Comparison of ENCODE assay signal across 8 mouse cellular contexts in genomic region chr16:49951925-49952523, GRCm38 (mm10).
A peak's percentile ranks its signal among the peaks of the same experiment; 100 is the strongest.
DNase-seq lines count a peak whose midpoint lies in the region; ATAC-seq and TF ChIP-seq lines count a peak whose summit lies in the region.
"Had no signal": no experiment of that assay in that cellular context is flagged by ENCODE, and none has a peak within 500 bp of the region (broad histone marks: within the 10 kb centered on the region; RNA-seq: fewer than 3 reads in every experiment).

No protein-coding gene starts in this region.

- H3K27me3 ChIP-seq in neural tube, embryonic 11.5 days (ENCODE audit: control insufficient read depth, insufficient read depth, low read length) = no peaks in the 10 kb centered on the region
- no peaks in the 10 kb centered on the region for H3K27me3 ChIP-seq in hindbrain, embryonic 12.5 days
- no peaks in the 10 kb centered on the region for H3K27me3 ChIP-seq in liver, embryonic 16.5 days (ENCODE audit: control insufficient read depth, insufficient read depth, low read depth, low read length)
- H3K27me3 ChIP-seq in stomach, embryonic 16.5 days (ENCODE audit: control insufficient read depth, insufficient read depth, low read length) = no peaks in the 10 kb centered on the region
- no peaks in the 10 kb centered on the region for H3K27me3 ChIP-seq in cerebellum, adult 2 months (ENCODE audit: control insufficient read depth, insufficient read depth, low read length)

- H3K4me1 ChIP-seq in neural tube, embryonic 11.5 days (ENCODE audit: control insufficient read depth, insufficient read depth, low read length) = no peaks in the 10 kb centered on the region
- H3K4me1 ChIP-seq in hindbrain, embryonic 12.5 days = peaks cover 4% of the 10 kb centered on the region; the same call in 1 of the 2 replicates
- H3K4me1 ChIP-seq in liver, embryonic 16.5 days (ENCODE audit: control insufficient read depth, low read depth, low read length) = peaks cover 3% of the 10 kb centered on the region; the same call in 1 of the 2 replicates
- H3K4me1 ChIP-seq in stomach, embryonic 16.5 days (ENCODE audit: control insufficient read depth, insufficient read depth, low read length) = no peaks in the 10 kb centered on the region
- no peaks in the 10 kb centered on the region; the same call in 1 of the 2 replicates for H3K4me1 ChIP-seq in cerebellum, adult 2 months (ENCODE audit: control insufficient read depth, insufficient read depth, low read length)

- WGBS in neural tube, embryonic 11.5 days = 60% methylated on average over 8 of the region's 8 CpGs
- 43% methylated on average over 8 of the region's 8 CpGs for WGBS in hindbrain, embryonic 12.5 days
- WGBS in liver, embryonic 16.5 days (ENCODE audit: insufficient replicate concordance) = 38% methylated on average over 8 of the region's 8 CpGs
- WGBS in stomach, embryonic 16.5 days = 58% methylated on average over 8 of the region's 8 CpGs
- WGBS in cerebellum, adult 2 months = 79% methylated on average over 8 of the region's 8 CpGs

- no peak for TF ChIP-seq CTCF in cerebellum, adult 2 months (IDR thresholded peaks at IDR 0.05; ENCODE audit: borderline replicate concordance, insufficient read depth, low read depth, low read length)

- H3K9me3 ChIP-seq in neural tube, embryonic 11.5 days (ENCODE audit: control insufficient read depth, low read length) = no peaks in the 10 kb centered on the region
- 0 out of 2 replicates have a peak, but pooled peaks cover 3% of the 10 kb centered on the region for H3K9me3 ChIP-seq in hindbrain, embryonic 12.5 days (replicated peaks)
- no peaks in the 10 kb centered on the region for H3K9me3 ChIP-seq in liver, embryonic 16.5 days (replicated peaks; ENCODE audit: control insufficient read depth, low read length)
- no peaks in the 10 kb centered on the region for H3K9me3 ChIP-seq in stomach, embryonic 16.5 days (replicated peaks; ENCODE audit: control insufficient read depth, low read length)

- H3K9ac ChIP-seq in neural tube, embryonic 11.5 days (ENCODE audit: low read length) = no peak overlapping the region
- no peak overlapping the region for H3K9ac ChIP-seq in hindbrain, embryonic 12.5 days
- no peak overlapping the region for H3K9ac ChIP-seq in liver, embryonic 16.5 days (ENCODE audit: low read depth, low read length)
- no peak overlapping the region for H3K9ac ChIP-seq in stomach, embryonic 16.5 days (ENCODE audit: low read length)

- no peak overlapping the region for H3K4me3 ChIP-seq in neural tube, embryonic 11.5 days (ENCODE audit: low read depth, low read length)
- H3K4me3 ChIP-seq in hindbrain, embryonic 12.5 days = no peak overlapping the region
- H3K4me3 ChIP-seq in liver, embryonic 16.5 days (ENCODE audit: low read depth, low read length) = no peak overlapping the region
- no peak overlapping the region for H3K4me3 ChIP-seq in stomach, embryonic 16.5 days (replicated peaks; ENCODE audit: low read length)
- no peak overlapping the region for H3K4me3 ChIP-seq in cerebellum, adult 2 months (replicated peaks; ENCODE audit: insufficient read depth, low read depth, low read length)
- H3K4me3 ChIP-seq: layer of hippocampus, adult 2 months had no signal

- DNase-seq in neural tube, embryonic 11.5 days (ENCODE audit: low spot score) = peak; percentile 14
- DNase-seq in neural tube, embryonic 10.5 days (ENCODE audit: extremely low spot score, low spot score) = no peak
- DNase-seq in cerebellum, adult 11 months = no peak
- DNase-seq in cerebellum, adult 2 months = no peak

- no peak overlapping the region for H3K4me2 ChIP-seq in neural tube, embryonic 11.5 days (ENCODE audit: low read depth)
- no peak overlapping the region for H3K4me2 ChIP-seq in hindbrain, embryonic 12.5 days (replicated peaks)
- H3K4me2 ChIP-seq in liver, embryonic 16.5 days (ENCODE audit: low read depth, low read length) = no peak overlapping the region
- no peak overlapping the region for H3K4me2 ChIP-seq in stomach, embryonic 16.5 days (ENCODE audit: low read depth, low read length)

- no peaks in the 10 kb centered on the region for H3K36me3 ChIP-seq in neural tube, embryonic 11.5 days (ENCODE audit: control insufficient read depth, insufficient read depth, low read length)
- no peaks in the 10 kb centered on the region for H3K36me3 ChIP-seq in hindbrain, embryonic 12.5 days
- H3K36me3 ChIP-seq in liver, embryonic 16.5 days (ENCODE audit: control insufficient read depth, insufficient read depth) = no peaks in the 10 kb centered on the region
- H3K36me3 ChIP-seq in stomach, embryonic 16.5 days (ENCODE audit: control insufficient read depth, insufficient read depth, low read length) = no peaks in the 10 kb centered on the region

- peak; percentile 35 for ATAC-seq in neural tube, embryonic 11.5 days (ENCODE audit: insufficient read depth, low FRiP score, low TSS enrichment)
- ATAC-seq in hindbrain, embryonic 12.5 days (ENCODE audit: low FRiP score) = peak; percentile 70
- 0 out of 2 replicates have a peak, but pooled peaks have one; percentile 27 for ATAC-seq in liver, embryonic 16.5 days (ENCODE audit: low read depth)
- ATAC-seq in stomach, embryonic 16.5 days (ENCODE audit: insufficient read depth, low FRiP score) = peak; percentile 25; the same call in 1 of the 2 replicates

- H3K27ac ChIP-seq in neural tube, embryonic 11.5 days (ENCODE audit: low read depth, low read length) = no peak overlapping the region
- H3K27ac ChIP-seq in hindbrain, embryonic 12.5 days = peak overlapping the region; percentile 41
- H3K27ac ChIP-seq in liver, embryonic 16.5 days (ENCODE audit: low read length) = no peak overlapping the region
- peak overlapping the region; percentile 47 for H3K27ac ChIP-seq in stomach, embryonic 16.5 days (ENCODE audit: low read length)
- H3K27ac ChIP-seq in cerebellum, adult 2 months (ENCODE audit: insufficient read depth, low read length) = no peak overlapping the region
- H3K27ac ChIP-seq: layer of hippocampus, adult 2 months had no signal

- no peak for TF ChIP-seq POLR2A in cerebellum, adult 2 months (IDR thresholded peaks at IDR 0.05; ENCODE audit: borderline replicate concordance, insufficient read depth, low read length)

Comparison
In these comparisons a context has a peak if more than half of its experiments do, and no peak if none do; other contexts are left out.
1. H3K27ac ChIP-seq: peak in hindbrain, embryonic 12.5 days (single experiment) and stomach, embryonic 16.5 days (single experiment); none in neural tube, embryonic 11.5 days (single experiment), liver, embryonic 16.5 days (single experiment) and cerebellum, adult 2 months (single experiment).
2. Peak in every context shown above with its lines, with median percentiles within 50 percentile points of each other: ATAC-seq.